Mouse (Mus musculus) intestine, embryonic 14.5 days (tissue): ENCODE measurements around the gene Mical1. TPM values are rescaled to one million over a fixed set of nuclear protein-coding genes. Genes with fewer than 3 reads are reported as not detected.

Experiments used
- ATAC-seq: fragments of 200-750 bp; cut with Nextera tagmentation; replicated peaks from 2 replicates; pipeline ENCODE4 v1.8.0; 2017; ENCODE audit warnings: low read depth, moderate number of reproducible peaks, moderate TSS enrichment, moderate library complexity; ENCODE audit not compliant: low FRiP score, low TSS enrichment
- DNase-seq: peaks from one replicate; pipeline ENCODE4 v3.0.0-alpha.2; 2018; ENCODE audit warnings: low spot score
- H3K27ac ChIP-seq: fragments of 300-500 bp; sonication (generic); 2 replicates; pipeline ENCODE4 v1.5.1; 2014; ENCODE audit warnings: low read depth, mild to moderate bottlenecking, control low read depth
- H3K27me3 ChIP-seq: fragments of 300-500 bp; sonication (generic); replicated peaks from 2 replicates; pipeline ENCODE4 v1.6.1; 2014; ENCODE audit warnings: low read length, control low read depth; ENCODE audit not compliant: control insufficient read depth, insufficient read depth
- H3K36me3 ChIP-seq: fragments of 300-500 bp; sonication (generic); 2 replicates; pipeline ENCODE4 v1.6.1; 2014; ENCODE audit warnings: low read length, control low read depth; ENCODE audit not compliant: control insufficient read depth, insufficient read depth
- H3K4me1 ChIP-seq: fragments of 300-500 bp; sonication (generic); replicated peaks from 2 replicates; pipeline ENCODE4 v1.6.1; 2014; ENCODE audit warnings: low read length, control low read depth, mixed read lengths; ENCODE audit not compliant: control insufficient read depth, insufficient read depth
- H3K4me2 ChIP-seq: fragments of 300-500 bp; sonication (generic); 2 replicates; pipeline ENCODE4 v1.6.1; 2014; ENCODE audit warnings: low read length
- H3K4me3 ChIP-seq: fragments of 300-500 bp; sonication (generic); 2 replicates; pipeline ENCODE4 v1.5.1; 2014; ENCODE audit warnings: low read depth, low read length, control low read depth, mixed read lengths
- H3K9ac ChIP-seq: fragments of 300-500 bp; sonication (generic); 2 replicates; pipeline ENCODE4 v1.6.1; 2014; ENCODE audit warnings: mild to moderate bottlenecking, low read length
- H3K9me3 ChIP-seq: fragments of 300-500 bp; sonication (generic); 2 replicates; pipeline ENCODE4 v1.6.1; 2016; ENCODE audit warnings: low read length, control low read depth; ENCODE audit not compliant: control insufficient read depth
- WGBS: fragments of 180-500 bp; shearing (Covaris S2); extraction: QIAGEN DNeasy Blood & Tissue Kit; methylation state at CpG from one replicate; pipeline ENCODE4 v1.1.7; 2014; 5-methylcytosine and 5-hydroxymethylcytosine counted together
- polyA plus RNA-seq: library from polyadenylated mRNA; unstranded; fragments of >200 nt; fragmentation: Nextera tagmentation; extraction: Ambion mirVana; gene quantifications from 2 replicates; pipeline ENCODE4 v1.2.1, GENCODE M21; 2014

The Mical1 gene
- polyA plus RNA-seq, result 29.5 and 30.1 TPM in 2 replicates

DNA sequence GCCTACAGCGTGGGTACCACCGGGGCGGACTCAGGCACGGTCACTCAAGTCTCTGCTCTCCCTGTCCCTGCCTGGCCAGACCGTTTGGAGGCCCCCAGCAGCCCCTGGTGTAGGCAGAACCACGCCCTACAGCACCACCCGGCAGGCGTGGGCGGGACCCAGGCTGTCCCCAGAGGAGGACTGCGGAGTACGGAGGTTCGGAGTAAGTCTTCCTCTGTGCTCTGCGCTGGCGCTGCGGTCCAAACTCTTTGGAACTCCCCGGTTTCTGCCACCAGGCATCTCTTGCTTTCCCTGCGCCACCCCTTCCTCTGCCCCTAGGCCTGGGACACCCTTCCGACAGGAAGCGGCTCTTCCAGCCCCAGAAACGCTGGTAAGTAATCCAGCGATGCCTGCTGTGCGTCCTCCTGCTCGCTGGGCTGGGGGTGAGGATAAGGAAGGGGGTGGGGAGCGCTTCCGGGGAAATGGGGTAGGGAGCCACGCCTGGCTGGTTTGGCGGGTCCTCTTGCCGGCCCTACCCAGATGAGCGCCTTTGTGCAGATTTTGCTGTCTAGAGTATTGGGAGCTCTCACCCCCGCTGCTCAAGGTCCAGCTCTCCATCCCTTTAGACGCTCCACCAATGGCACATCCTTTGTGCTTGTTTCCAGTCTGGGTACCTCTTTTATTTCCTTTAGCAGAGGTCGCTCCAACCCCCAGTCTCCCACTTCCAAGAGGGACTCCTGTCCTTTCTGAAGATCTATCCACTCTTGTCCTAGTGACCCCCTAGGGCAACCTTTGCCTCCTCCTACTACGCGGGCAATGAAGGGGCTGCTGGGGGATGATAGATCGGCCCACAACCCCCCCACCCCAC is at the start of gene Mical1:
TSS of gene Mical1 (plus strand) at position 144 of the 847 bp plus-strand sequence.
- DNase-seq (peak; percentile 79), ATAC-seq (peak; percentile 58)
- H3K27ac ChIP-seq, result peak within 1 kb of the TSS; percentile 77
- H3K36me3 ChIP-seq, result peaks cover 13% of the 10 kb centered on the region
- H3K4me3 ChIP-seq, result peak within 1 kb of the TSS; percentile 64
- H3K9ac ChIP-seq, result peak within 1 kb of the TSS; percentile 65
- H3K9me3 ChIP-seq, result no peaks in the 10 kb centered on the region
- under 1% methylated on average over 35 of the region's 35 CpGs for WGBS
- H3K27me3 ChIP-seq, result no peaks in the 10 kb centered on the region
- H3K4me1 ChIP-seq, result peaks cover 11% of the 10 kb centered on the region
- H3K4me2 ChIP-seq, result peak within 1 kb of the TSS; percentile 82

DNA sequence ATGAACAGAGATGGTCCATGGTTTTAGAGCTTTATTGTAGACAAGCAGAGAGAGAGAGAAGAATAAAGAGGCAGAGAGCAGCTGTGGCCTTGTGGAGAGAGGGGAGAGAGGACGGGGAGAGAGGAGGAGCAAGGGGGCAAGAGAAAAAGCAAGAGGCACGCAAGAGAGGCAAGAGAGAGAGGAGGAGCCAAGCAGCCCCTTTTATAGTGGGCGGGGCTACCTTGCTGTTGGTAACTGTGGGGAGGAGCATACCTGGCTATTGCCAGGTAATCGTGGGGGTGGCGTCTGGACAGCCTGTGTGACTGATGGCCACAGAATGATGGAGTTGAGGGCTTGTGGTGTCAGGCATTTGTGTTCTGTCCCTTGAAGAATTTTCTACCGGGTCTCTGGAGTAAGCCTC is 49.7 kb upstream of the Mical1 start:
- H3K4me1 ChIP-seq, result no peaks in the 10 kb centered on the region
- no peaks in the 10 kb centered on the region for H3K9me3 ChIP-seq
- no peak overlapping the region for H3K27ac ChIP-seq
- no peak overlapping the region for H3K4me2 ChIP-seq
- H3K27me3 ChIP-seq, result no peaks in the 10 kb centered on the region
- ATAC-seq (no peak), DNase-seq (no peak)
- H3K36me3 ChIP-seq, result no peaks in the 10 kb centered on the region
- 51% methylated on average over 6 of the region's 6 CpGs for WGBS
- H3K4me3 ChIP-seq, result no peak overlapping the region
- H3K9ac ChIP-seq, result no peak overlapping the region

DNA sequence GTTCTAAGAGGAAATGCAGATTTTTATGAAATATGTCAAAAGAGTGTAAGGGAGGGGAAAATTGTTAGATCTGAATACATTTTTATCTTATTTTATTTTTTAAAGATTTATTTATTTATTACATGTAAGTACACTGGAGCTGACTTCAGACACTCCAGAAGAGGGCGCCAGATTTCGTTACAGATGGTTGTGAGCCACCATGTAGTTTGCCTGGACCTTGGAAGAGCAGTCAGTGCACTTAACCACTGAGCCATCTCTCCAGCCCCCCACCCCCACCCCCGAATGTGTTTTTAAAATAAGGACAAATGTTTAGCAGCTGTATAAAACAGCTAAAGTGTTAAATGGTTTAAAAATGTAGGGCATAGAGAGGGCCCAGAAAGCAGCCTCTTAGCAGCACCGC is 41.5 kb upstream of the Mical1 start:
- H3K36me3 ChIP-seq, result no peaks in the 10 kb centered on the region
- H3K4me2 ChIP-seq, result no peak overlapping the region
- 26% methylated on average over 4 of the region's 4 CpGs for WGBS
- ATAC-seq (no peak), DNase-seq (no peak)
- no peak overlapping the region for H3K27ac ChIP-seq
- no peaks in the 10 kb centered on the region for H3K9me3 ChIP-seq
- no peak overlapping the region for H3K9ac ChIP-seq
- peaks cover 4% of the 10 kb centered on the region; the same call in 1 of the 2 replicates for H3K27me3 ChIP-seq
- no peak overlapping the region for H3K4me3 ChIP-seq
- no peaks in the 10 kb centered on the region for H3K4me1 ChIP-seq

DNA sequence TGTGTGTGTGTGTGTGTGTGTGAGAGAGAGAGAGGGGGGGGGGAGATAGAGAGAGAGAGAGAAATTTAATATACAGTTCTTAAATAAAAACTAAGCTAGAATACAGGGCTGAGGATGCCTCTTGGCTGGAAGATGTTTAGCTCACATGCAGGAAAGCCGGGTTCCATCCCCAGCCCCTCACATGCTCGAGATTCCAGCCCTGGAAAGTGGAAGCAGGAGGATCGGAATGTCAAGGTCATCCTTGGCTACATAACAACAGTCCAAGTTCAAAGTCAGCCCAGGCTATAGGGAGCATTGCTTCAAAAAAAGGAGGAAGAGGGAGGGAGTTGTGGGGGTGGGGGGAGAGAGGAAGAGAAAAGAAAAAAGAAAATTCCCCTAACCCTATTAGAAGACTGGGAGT is 41.0 kb upstream of the Mical1 start:
- DNase-seq (no peak), ATAC-seq (no peak)
- no peaks in the 10 kb centered on the region for H3K4me1 ChIP-seq
- no peak overlapping the region for H3K9ac ChIP-seq
- no peak overlapping the region for H3K4me2 ChIP-seq
- H3K9me3 ChIP-seq, result no peaks in the 10 kb centered on the region
- H3K27ac ChIP-seq, result no peak overlapping the region
- H3K27me3 ChIP-seq, result peaks cover 4% of the 10 kb centered on the region; the same call in 1 of the 2 replicates
- no peak overlapping the region for H3K4me3 ChIP-seq
- H3K36me3 ChIP-seq, result no peaks in the 10 kb centered on the region
- WGBS, result 25% methylated on average over 3 of the region's 3 CpGs

DNA sequence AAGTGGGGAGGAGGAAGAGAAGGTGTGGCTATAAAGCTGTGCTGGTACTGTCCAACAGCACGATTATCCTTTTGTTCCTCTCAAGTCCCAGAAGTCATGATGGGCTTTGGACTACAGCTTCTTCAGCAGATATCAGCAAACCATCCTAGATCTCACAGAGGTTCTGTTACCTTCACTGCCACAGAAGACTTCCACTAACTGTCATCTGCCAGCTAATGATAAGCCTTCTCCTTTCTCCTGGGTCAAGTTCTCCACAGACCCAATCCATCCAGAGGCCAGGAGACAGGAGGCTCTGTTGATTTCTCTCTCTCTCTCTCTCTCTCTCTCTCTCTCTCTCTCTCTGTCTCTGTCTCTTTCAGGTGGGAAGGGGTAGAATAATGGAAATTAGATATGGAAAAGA is 27.9 kb upstream of the Mical1 start:
- Histone ChIP-seq H3K27ac (no peak overlapping the region), H3K4me1 (peaks cover 9% of the 10 kb centered on the region), H3K4me3 (no peak overlapping the region), H3K36me3 (peaks cover 10% of the 10 kb centered on the region), H3K4me2 (no peak overlapping the region), H3K27me3 (no peaks in the 10 kb centered on the region), H3K9ac (no peak overlapping the region), H3K9me3 (no peaks in the 10 kb centered on the region)
- ATAC-seq, result no peak
- no peak for DNase-seq
- 76% methylated on average over 1 of the region's 1 CpGs for WGBS

DNA sequence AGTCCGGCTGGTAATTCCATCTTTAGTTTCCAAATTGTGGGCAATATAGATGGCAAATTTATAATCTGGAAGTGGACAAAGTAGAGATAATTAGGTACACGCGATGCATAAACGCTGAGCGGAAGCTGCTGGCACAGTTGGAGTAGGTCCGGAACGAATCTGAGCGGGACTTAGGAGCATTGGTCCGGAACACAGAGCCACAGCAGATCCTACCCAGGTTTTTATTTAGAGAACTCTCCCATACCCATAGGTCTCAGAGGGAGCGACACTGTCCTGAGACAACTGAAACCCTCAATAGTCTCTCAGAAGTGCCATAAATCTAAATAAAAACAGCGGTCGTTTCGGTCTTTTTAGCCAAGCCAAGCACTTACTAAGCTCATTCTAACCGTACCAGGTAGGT is 26.4 kb upstream of the Mical1 start:
- Histone ChIP-seq H3K4me3 (peak overlapping the region; percentile 86), H3K4me1 (peaks cover 9% of the 10 kb centered on the region), H3K9ac (peak overlapping the region; percentile 84), H3K4me2 (peak overlapping the region; percentile 88), H3K36me3 (peaks cover 22% of the 10 kb centered on the region), H3K9me3 (no peaks in the 10 kb centered on the region), H3K27me3 (no peaks in the 10 kb centered on the region), H3K27ac (peak overlapping the region; percentile 73; the same call in 1 of the 2 replicates)
- WGBS, result 15% methylated on average over 14 of the region's 14 CpGs
- ATAC-seq (peak; percentile 61), DNase-seq (no peak)

DNA sequence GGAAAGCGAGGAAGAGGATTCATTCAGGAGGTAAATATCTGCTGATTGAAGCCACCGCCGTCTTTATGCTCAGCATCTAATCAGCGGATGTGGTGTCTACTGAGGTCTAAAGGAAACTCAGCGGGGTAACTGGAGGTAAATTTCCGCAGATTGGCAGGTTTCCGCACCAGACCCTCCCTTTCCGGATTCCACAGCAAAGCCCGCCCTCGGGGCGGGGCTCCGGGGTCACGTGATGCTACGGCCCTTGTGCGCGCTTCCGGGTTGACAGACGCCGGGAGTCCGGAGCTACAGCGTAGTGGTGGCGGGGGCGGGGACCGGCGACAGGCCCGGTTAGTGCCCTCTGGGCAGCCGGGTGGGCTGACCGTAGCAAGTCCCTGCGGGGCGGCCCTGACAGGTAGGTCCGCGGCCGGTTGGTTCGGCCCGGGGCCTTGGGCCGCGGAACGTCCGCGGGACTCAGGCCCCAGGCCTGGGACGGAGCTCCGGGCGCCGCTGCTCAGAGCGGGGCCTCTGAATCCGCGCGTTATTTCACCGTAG is 25.9 kb upstream of the Mical1 start, which contains the start of gene Zbtb24:
TSS of gene Zbtb24 (plus strand) at position 247 of the 534 bp plus-strand sequence.
- Histone ChIP-seq H3K27me3 (no peaks in the 10 kb centered on the region), H3K4me2 (peak within 1 kb of the TSS; percentile 88), H3K9me3 (no peaks in the 10 kb centered on the region), H3K27ac (peak within 1 kb of the TSS; percentile 73), H3K36me3 (peaks cover 25% of the 10 kb centered on the region), H3K4me1 (peaks cover 9% of the 10 kb centered on the region), H3K4me3 (peak within 1 kb of the TSS; percentile 86), H3K9ac (peak within 1 kb of the TSS; percentile 84)
- peak; percentile 98 for DNase-seq
- ATAC-seq, result peak; percentile 94
- WGBS, result under 1% methylated on average over 49 of the region's 49 CpGs

DNA sequence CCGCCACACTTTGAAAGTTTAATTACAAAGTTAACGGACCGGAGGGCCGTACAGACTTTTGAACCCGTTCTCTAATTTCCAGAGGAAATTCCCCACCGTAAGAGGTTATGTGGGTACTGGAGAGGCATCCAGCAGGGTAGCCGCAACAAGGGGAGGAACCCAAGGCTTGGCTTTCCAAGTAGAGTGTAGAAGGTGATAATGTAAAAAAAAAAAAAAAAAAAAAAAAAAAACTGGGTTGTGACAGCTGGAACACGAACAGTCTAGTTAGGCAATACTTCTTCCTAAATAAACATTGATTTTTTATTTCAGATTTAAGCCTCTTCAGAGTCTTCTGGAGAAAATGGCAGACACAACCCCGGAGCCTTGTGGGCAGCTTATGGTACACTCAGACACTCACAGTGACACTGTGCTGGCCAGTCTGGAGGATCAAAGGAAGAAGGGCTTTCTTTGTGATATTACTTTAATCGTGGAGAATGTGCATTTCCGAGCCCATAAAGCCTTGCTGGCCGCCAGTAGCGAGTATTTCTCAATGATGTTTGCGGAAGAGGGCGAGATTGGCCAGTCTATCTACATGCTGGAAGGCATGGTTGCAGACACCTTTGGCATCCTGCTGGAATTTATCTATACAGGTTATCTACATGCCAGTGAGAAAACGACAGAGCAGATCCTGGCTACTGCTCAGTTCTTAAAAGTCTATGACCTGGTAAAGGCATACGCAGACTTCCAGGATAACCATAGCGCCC is 25.2 kb upstream of the Mical1 start:
- Histone ChIP-seq H3K27ac (peak overlapping the region; percentile 47), H3K4me3 (peak overlapping the region; percentile 86)

More for the DNA sequence above, 25.2 kb upstream of the Mical1 start:
- Histone ChIP-seq H3K36me3 (peaks cover 30% of the 10 kb centered on the region), H3K27me3 (no peaks in the 10 kb centered on the region), H3K4me2 (peak overlapping the region; percentile 88), H3K9me3 (no peaks in the 10 kb centered on the region), H3K4me1 (peaks cover 9% of the 10 kb centered on the region), H3K9ac (peak overlapping the region; percentile 84)
- WGBS, result 54% methylated on average over 18 of the region's 18 CpGs
- DNase-seq (no peak), ATAC-seq (peak; percentile 18; the same call in 1 of the 2 replicates)
